Mouse (Mus musculus) limb, embryonic 14.5 days (tissue): ENCODE data around the gene Gm10721. TPM values are rescaled to one million over a fixed set of nuclear protein-coding genes. Genes with fewer than 3 reads are reported as not detected.
"Not testable (repeated sequence)": the region's sequence is repeated elsewhere in the genome, so short reads cannot be mapped to it uniquely, and the experiment has no call there.

Source experiments
- ATAC-seq: fragments of 200-750 bp; cut with Nextera tagmentation; 2 replicates; pipeline ENCODE4 v1.8.0; 2017; ENCODE audit warnings: low read depth, moderate number of reproducible peaks, moderate TSS enrichment; ENCODE audit not compliant: low FRiP score
- DNase-seq: peaks from one replicate; pipeline ENCODE4 v3.0.0-alpha.2; 2015; ENCODE audit warnings: low spot score
- H3K27ac ChIP-seq: fragments of 300-500 bp; sonication (generic); replicated peaks from 2 replicates; pipeline ENCODE4 v1.5.1; 2014; ENCODE audit warnings: low read depth, mild to moderate bottlenecking, low read length, moderate library complexity, mixed read lengths
- H3K27me3 ChIP-seq: fragments of 300-500 bp; sonication (generic); 2 replicates; pipeline ENCODE4 v1.6.1; 2014; ENCODE audit warnings: low read length, mixed read lengths; ENCODE audit not compliant: control insufficient read depth, insufficient read depth
- H3K36me3 ChIP-seq: fragments of 300-500 bp; sonication (generic); 2 replicates; pipeline ENCODE4 v1.6.1; 2014; ENCODE audit warnings: mild to moderate bottlenecking, low read length, moderate library complexity, mixed read lengths; ENCODE audit not compliant: control insufficient read depth, insufficient read depth
- H3K4me1 ChIP-seq: fragments of 300-500 bp; sonication (generic); 2 replicates; pipeline ENCODE4 v1.6.1; 2014; ENCODE audit warnings: antibody characterized with exemption, low read length, mixed read lengths; ENCODE audit not compliant: control insufficient read depth, insufficient read depth
- H3K4me2 ChIP-seq: fragments of 300-500 bp; sonication (generic); replicated peaks from 2 replicates; pipeline ENCODE4 v1.6.1; 2014; ENCODE audit warnings: low read depth, mild to moderate bottlenecking, low read length, moderate library complexity; ENCODE audit not compliant: severe bottlenecking
- H3K4me3 ChIP-seq: fragments of 300-500 bp; sonication (generic); replicated peaks from 2 replicates; pipeline ENCODE4 v1.5.1; 2014; ENCODE audit warnings: low read length
- H3K9ac ChIP-seq: fragments of 300-500 bp; sonication (generic); 2 replicates; pipeline ENCODE4 v1.6.1; 2014; ENCODE audit warnings: mild to moderate bottlenecking, low read depth, low read length, moderate library complexity; ENCODE audit not compliant: severe bottlenecking
- H3K9me3 ChIP-seq: fragments of 300-500 bp; sonication (generic); 2 replicates; pipeline ENCODE4 v1.6.1; 2016; ENCODE audit warnings: low read length; ENCODE audit not compliant: control insufficient read depth
- WGBS: fragments of 180-500 bp; shearing (Covaris S2); extraction: QIAGEN DNeasy Blood & Tissue Kit; methylation state at CpG from one replicate; pipeline ENCODE4 v1.1.7; 2014; 5-methylcytosine and 5-hydroxymethylcytosine counted together
- polyA plus RNA-seq, 2 experiments: library from polyadenylated mRNA; depleted of rRNA in 1 of 2; stranded (reverse) in 1 of 2; unstranded in 1 of 2; fragments of >200 nt; fragmentation: Nextera tagmentation in 1 of 2; extraction: Ambion mirVana in 1 of 2; gene quantifications; 2 replicates each; pipeline versions ENCODE4 v1.2.1 to v1.2.3; 2012 to 2014

Gm10721 gene
- polyA plus RNA-seq, 2 experiments: not detected

DNA sequence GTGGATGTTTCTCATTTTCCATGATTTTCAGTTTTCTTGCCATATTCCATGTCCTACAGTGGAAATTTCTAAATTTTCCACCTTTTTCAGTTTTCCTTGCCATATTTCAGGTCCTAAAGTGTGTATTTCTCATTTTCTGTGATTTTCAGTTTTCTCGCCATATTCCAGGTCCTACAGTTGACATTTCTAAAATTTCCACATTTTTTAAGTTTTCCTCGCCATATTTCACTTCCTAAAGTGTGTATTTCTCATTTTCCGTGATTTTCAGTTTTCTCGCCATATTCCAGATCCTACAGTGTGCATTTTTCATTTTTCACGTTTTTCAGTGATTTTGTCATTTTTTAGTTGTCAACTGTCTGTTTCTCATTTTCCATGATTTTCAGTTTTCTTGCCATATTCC, 3.6 kb upstream of the Gm10721 start:
- H3K9me3 ChIP-seq, ATAC-seq, H3K9ac ChIP-seq, H3K4me1 ChIP-seq, H3K4me3 ChIP-seq, H3K27ac ChIP-seq, H3K4me2 ChIP-seq, DNase-seq, H3K27me3 ChIP-seq, H3K36me3 ChIP-seq: not testable (repeated sequence)
- no CpG with 5 or more reads among the region's 5 CpGs for WGBS

DNA sequence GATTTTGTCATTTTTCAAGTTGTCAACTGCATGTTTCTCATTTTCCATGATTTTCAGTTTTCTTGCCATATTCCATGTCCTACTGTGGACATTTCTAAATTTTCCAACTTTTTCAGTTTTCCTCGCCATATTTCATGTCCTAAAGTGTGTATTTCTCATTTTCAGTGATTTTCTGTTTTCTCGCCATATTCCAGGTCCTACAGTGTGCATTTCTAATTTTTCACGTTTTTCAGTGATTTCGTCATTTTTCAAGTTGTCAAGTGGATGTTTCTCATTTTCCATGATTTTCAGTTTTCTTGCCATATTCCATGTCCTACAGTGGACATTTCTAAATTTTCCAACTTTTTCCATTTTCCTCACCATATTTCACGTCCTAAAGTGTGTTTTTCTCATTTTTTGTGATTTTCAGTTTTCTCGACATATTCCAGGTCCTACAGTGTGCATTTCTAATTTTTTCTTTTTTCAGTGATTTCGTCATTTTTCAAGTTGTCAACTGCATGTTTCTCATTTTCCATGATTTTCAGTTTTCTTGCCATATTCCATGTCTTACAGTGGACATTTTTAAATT, 802 bp upstream of the Gm10721 start:
- H3K36me3 ChIP-seq, H3K4me1 ChIP-seq, DNase-seq, H3K27me3 ChIP-seq, H3K4me2 ChIP-seq, H3K27ac ChIP-seq, H3K9ac ChIP-seq, ATAC-seq, H3K4me3 ChIP-seq, H3K9me3 ChIP-seq: not testable (repeated sequence)
- WGBS: 77% methylated on average over 2 of the region's 7 CpGs

DNA sequence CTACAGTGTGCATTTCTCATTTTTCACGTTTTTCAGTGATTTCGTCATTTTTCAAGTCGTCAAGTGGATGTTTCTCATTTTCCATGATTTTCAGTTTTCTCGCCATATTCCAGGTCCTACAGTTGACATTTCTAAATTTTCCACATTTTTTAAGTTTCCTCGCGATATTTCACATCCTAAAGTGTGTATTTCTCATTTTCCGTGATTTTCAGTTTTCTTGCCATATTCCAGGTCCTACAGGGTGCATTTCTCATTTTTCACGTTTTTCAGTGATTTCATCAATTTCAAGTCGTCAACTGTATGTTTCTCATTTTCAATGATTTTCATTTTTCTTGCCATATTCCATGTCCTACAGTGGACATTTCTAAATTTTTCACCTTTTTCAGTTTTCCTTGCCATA, 2.4 kb downstream of the Gm10721 start, which contains the start of gene Gm10720:
Gene Gm10720 (plus strand): TSS at position 301 of the 400 bp plus-strand sequence.
- H3K4me1 ChIP-seq, H3K27ac ChIP-seq, H3K4me3 ChIP-seq, H3K4me2 ChIP-seq, ATAC-seq, H3K9me3 ChIP-seq, H3K9ac ChIP-seq, H3K27me3 ChIP-seq, DNase-seq, H3K36me3 ChIP-seq: not testable (repeated sequence)
- 60% methylated on average over 4 of the region's 9 CpGs for WGBS

DNA sequence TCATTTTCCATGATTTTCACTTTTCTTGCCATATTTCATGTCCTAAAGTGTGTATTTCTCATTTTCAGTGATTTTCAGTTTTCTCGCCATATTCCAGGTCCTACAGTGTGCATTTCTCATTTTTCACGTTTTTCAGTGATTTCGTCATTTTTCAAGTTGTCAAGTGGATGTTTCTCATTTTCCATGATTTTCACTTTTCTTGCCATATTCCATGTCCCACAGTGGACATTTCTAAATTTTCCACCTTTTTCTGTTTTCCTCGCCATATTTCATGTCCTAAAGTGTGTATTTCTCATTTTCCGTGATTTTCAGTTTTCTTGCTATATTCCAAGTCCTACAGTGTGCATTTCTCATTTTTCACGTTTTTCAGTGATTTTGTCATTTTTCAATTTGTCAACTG, 3.0 kb downstream of the Gm10721 start:
- not testable (repeated sequence) for H3K9me3 ChIP-seq, H3K27ac ChIP-seq, ATAC-seq, H3K4me3 ChIP-seq, H3K36me3 ChIP-seq, H3K27me3 ChIP-seq, H3K4me1 ChIP-seq, H3K4me2 ChIP-seq, DNase-seq, H3K9ac ChIP-seq
- WGBS: 65% methylated on average over 4 of the region's 6 CpGs

DNA sequence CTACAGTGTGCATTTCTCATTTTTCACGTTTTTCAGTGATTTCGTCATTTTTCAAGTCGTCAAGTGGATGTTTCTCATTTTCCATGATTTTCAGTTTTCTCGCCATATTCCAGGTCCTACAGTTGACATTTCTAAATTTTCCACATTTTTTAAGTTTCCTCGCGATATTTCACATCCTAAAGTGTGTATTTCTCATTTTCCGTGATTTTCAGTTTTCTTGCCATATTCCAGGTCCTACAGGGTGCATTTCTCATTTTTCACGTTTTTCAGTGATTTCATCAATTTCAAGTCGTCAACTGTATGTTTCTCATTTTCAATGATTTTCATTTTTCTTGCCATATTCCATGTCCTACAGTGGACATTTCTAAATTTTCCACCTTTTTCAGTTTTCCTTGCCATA, 4.2 kb downstream of the Gm10721 start, which contains the start of gene Gm10719:
Gene Gm10719 (plus strand): TSS at position 301 of the 400 bp plus-strand sequence.
- not testable (repeated sequence) for ATAC-seq, DNase-seq, H3K36me3 ChIP-seq, H3K9ac ChIP-seq, H3K27me3 ChIP-seq, H3K4me1 ChIP-seq, H3K9me3 ChIP-seq, H3K4me2 ChIP-seq, H3K27ac ChIP-seq, H3K4me3 ChIP-seq
- 71% methylated on average over 1 of the region's 9 CpGs for WGBS

DNA sequence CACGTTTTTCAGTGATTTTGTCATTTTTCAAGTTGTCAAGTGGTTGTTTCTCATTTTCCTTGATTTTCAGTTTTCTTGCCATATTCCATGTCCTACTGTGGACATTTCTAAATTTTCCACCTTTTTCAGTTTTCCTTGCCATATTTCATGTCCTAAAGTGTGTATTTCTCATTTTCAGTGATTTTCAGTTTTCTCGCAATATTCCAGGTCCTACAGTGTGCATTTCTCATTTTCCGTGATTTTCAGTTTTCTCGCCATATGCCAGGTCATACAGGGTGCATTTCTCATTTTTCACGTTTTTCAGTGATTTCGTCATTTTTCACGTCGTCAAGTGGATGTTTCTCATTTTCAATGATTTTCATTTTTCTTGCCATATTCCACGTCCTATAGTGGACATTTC, 6.0 kb downstream of the Gm10721 start:
- H3K4me1 ChIP-seq, H3K27me3 ChIP-seq, H3K4me3 ChIP-seq, H3K36me3 ChIP-seq, H3K4me2 ChIP-seq, H3K9me3 ChIP-seq, DNase-seq, H3K9ac ChIP-seq, ATAC-seq, H3K27ac ChIP-seq: not testable (repeated sequence)
- 59% methylated on average over 9 of the region's 9 CpGs for WGBS

DNA sequence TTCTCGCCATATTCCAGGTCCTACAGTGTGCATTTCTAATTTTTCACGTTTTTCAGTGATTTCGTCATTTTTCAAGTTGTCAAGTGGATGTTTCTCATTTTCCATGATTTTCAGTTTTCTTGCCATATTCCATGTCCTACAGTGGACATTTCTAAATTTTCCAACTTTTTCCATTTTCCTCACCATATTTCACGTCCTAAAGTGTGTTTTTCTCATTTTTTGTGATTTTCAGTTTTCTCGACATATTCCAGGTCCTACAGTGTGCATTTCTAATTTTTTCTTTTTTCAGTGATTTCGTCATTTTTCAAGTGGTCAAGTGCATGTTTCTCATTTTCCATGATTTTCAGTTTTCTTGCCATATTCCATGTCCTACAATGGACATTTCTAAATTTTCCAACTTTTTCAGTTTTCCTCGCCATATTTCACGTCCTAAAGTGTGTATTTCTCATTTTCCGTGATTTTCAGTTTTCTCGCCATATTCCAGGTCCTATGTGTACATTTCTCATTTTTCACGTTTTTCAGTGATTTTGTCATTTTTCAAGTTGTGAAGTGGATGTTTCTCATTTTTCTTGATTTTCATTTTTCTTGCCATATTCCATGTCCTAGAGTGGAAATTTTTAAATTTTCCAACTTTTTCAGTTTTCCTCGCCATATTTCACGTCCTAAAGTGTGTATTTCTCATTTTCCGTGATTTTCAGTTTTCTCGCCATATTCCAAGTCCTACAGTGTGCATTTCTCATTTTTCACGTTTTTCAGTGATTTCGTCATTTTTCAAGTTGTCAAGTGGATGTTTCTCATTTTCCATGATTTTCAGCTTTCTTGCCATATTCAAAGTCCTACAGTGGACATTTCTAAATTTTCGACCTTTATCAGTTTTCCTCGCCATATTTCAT, 7.1 kb downstream of the Gm10721 start:
- H3K9me3 ChIP-seq, H3K27ac ChIP-seq, H3K27me3 ChIP-seq, H3K9ac ChIP-seq, H3K4me2 ChIP-seq, DNase-seq, H3K36me3 ChIP-seq, H3K4me3 ChIP-seq, H3K4me1 ChIP-seq: not testable (repeated sequence)
- peak; percentile 56; the same call in 1 of the 2 replicates for ATAC-seq
- 75% methylated on average over 11 of the region's 19 CpGs for WGBS

DNA sequence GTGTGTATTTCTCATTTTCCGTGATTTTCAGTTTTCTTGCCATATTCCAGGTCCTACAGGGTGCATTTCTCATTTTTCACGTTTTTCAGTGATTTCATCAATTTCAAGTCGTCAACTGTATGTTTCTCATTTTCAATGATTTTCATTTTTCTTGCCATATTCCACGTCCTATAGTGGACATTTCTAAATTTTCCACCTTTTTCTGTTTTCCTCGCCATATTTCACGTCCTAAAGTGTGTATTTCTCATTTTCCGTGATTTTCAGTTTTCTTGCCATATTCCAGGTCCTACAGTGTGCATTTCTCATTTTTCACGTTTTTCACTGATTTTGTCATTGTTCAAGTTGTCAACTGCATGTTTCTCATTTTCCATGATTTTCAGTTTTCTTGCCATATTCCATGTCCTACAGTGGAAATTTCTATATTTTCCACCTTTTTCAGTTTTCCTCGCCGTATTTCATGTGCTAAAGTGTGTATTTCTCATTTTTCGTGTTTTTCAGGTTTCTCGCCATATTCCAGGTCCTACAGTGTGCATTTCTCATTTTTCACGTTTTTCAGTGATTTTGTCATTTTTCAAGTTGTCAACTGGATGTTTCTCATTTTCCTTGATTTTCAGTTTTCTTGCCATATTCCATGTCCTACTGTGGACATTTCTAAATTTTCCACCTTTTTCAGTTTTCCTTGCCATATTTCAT, 9.5 kb downstream of the Gm10721 start:
- not testable (repeated sequence) for H3K27ac ChIP-seq, H3K4me2 ChIP-seq, H3K9ac ChIP-seq, ATAC-seq, H3K4me3 ChIP-seq, H3K9me3 ChIP-seq, H3K4me1 ChIP-seq, H3K27me3 ChIP-seq, H3K36me3 ChIP-seq
- WGBS: 69% methylated on average over 9 of the region's 13 CpGs
- DNase-seq: peak; percentile 2
